Mouse (Mus musculus) neural tube, embryonic 12.5 days (tissue): ENCODE measurements around the gene Platr17. TPM values are rescaled to one million over a fixed set of nuclear protein-coding genes. Genes with fewer than 3 reads are reported as not detected.
A peak's percentile ranks its signal among the peaks of the same experiment; 100 is the strongest.
"Not testable (repeated sequence)": the region's sequence is repeated elsewhere in the genome, so short reads cannot be mapped to it uniquely, and the experiment has no call there.

Experiments
- ATAC-seq: fragments of 200-750 bp; cut with Nextera tagmentation; 2 replicates; pipeline ENCODE4 v1.8.0; 2017; ENCODE audit warnings: low read depth, mild to moderate bottlenecking, moderate TSS enrichment, moderate library complexity; ENCODE audit not compliant: low FRiP score
- H3K27ac ChIP-seq: fragments of 300-500 bp; sonication (generic); 2 replicates; pipeline ENCODE4 v1.5.1; 2016
- H3K27me3 ChIP-seq: fragments of 300-500 bp; sonication (generic); replicated peaks from 2 replicates; pipeline ENCODE4 v1.6.1; 2016; ENCODE audit warnings: mild to moderate bottlenecking
- H3K36me3 ChIP-seq: fragments of 300-500 bp; sonication (generic); 2 replicates; pipeline ENCODE4 v1.6.1; 2016; ENCODE audit warnings: mild to moderate bottlenecking
- H3K4me1 ChIP-seq: fragments of 300-500 bp; sonication (generic); 2 replicates; pipeline ENCODE4 v1.6.1; 2016
- H3K4me2 ChIP-seq: fragments of 300-500 bp; sonication (generic); replicated peaks from 2 replicates; pipeline ENCODE4 v1.6.1; 2016; ENCODE audit warnings: mild to moderate bottlenecking
- H3K4me3 ChIP-seq: fragments of 300-500 bp; sonication (generic); 2 replicates; pipeline ENCODE4 v1.5.1; 2016
- H3K9ac ChIP-seq: fragments of 300-500 bp; sonication (generic); 2 replicates; pipeline ENCODE4 v1.6.1; 2016; ENCODE audit warnings: mild to moderate bottlenecking
- H3K9me3 ChIP-seq: fragments of 300-500 bp; sonication (generic); 2 replicates; pipeline ENCODE4 v1.6.1; 2016; ENCODE audit warnings: mild to moderate bottlenecking
- WGBS: fragments of 180-500 bp; shearing (Covaris S2); methylation state at CpG from one replicate; pipeline ENCODE4 v1.1.7; 2016; 5-methylcytosine and 5-hydroxymethylcytosine counted together
- polyA plus RNA-seq: library from polyadenylated mRNA; unstranded; fragments of >200 nt; fragmentation: Nextera tagmentation; extraction: Ambion mirVana; gene quantifications from 2 replicates; pipeline ENCODE4 v1.2.1, GENCODE M21; 2016

Platr17 gene
- not detected in 2 replicates for polyA plus RNA-seq

GRCm38 (mm10) chr17:33904835-33905234 is at the start of gene Platr17:
TSS of gene Platr17 (plus strand) at chr17:33905135.
- not testable (repeated sequence) for H3K36me3 ChIP-seq

GRCm38 (mm10) chr17:33857816-33858215 is 47.1 kb upstream of the Platr17 start:
- H3K4me1 ChIP-seq: no peaks in the 10 kb centered on the region
- H3K27ac ChIP-seq: no peak overlapping the region

More at GRCm38 (mm10) chr17:33904835-33905234, at the start of gene Platr17:
- H3K4me1 ChIP-seq: peaks cover 13% of the 10 kb centered on the region
- H3K4me3 ChIP-seq, H3K4me2 ChIP-seq, H3K9me3 ChIP-seq, ATAC-seq, H3K9ac ChIP-seq, H3K27me3 ChIP-seq, H3K27ac ChIP-seq: not testable (repeated sequence)
- 23% methylated on average over 3 of the region's 4 CpGs for WGBS

GRCm38 (mm10) chr17:33865330-33866030 is 39.5 kb upstream of the Platr17 start:
- ATAC-seq: no peak
- Histone ChIP-seq H3K9ac (no peak overlapping the region), H3K4me2 (no peak overlapping the region), H3K9me3 (no peaks in the 10 kb centered on the region), H3K36me3 (no peaks in the 10 kb centered on the region), H3K27ac (no peak overlapping the region), H3K27me3 (no peaks in the 10 kb centered on the region), H3K4me3 (no peak overlapping the region), H3K4me1 (no peaks in the 10 kb centered on the region)
- WGBS: 48% methylated on average over 9 of the region's 9 CpGs

More at GRCm38 (mm10) chr17:33857816-33858215, 47.1 kb upstream of the Platr17 start:
- Histone ChIP-seq H3K4me3 (no peak overlapping the region), H3K27me3 (no peaks in the 10 kb centered on the region), H3K9me3 (0 out of 2 replicates have a peak, but pooled peaks cover 4% of the 10 kb centered on the region), H3K4me2 (no peak overlapping the region), H3K36me3 (no peaks in the 10 kb centered on the region), H3K9ac (no peak overlapping the region)
- no peak for ATAC-seq
- WGBS: 63% methylated on average over 4 of the region's 4 CpGs

DNA sequence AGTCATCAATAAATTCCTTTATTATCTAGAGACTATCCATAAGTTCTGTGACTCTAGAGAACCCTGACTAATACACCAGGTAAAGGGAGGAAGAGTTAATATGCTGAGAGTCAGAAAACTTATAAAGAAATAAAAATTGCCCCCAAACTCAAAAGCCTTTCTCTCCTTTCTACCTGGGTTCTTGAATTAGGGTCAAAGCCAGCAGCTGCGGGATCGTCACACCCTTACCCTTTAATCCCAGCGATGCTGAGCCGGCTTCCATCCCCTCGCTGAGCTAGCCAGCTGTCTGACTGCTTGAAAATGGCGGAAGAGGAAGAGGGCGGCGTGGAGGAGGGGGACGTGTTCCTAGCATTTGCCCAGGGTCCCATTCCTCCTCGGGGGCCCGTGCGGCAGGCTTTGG is 31.4 kb upstream of the Platr17 start, which contains the start of gene Gm7029:
Gm7029 (plus strand) TSS at position 301 of the 400 bp plus-strand sequence.
- 90% methylated on average over 4 of the region's 12 CpGs for WGBS
- not testable (repeated sequence) for ATAC-seq

GRCm38 (mm10) chr17:33874411-33874810 is 30.5 kb upstream of the Platr17 start:
- H3K9me3 ChIP-seq: no peaks in the 10 kb centered on the region
- WGBS: 91% methylated on average over 11 of the region's 11 CpGs

More for the DNA sequence above, 31.4 kb upstream of the Platr17 start, which contains the start of gene Gm7029:
- not testable (repeated sequence) for H3K9ac ChIP-seq, H3K4me2 ChIP-seq, H3K27ac ChIP-seq, H3K4me1 ChIP-seq, H3K9me3 ChIP-seq, H3K27me3 ChIP-seq, H3K4me3 ChIP-seq
- peaks cover 13% of the 10 kb centered on the region for H3K36me3 ChIP-seq

GRCm38 (mm10) chr17:33875797-33876196 is 29.1 kb upstream of the Platr17 start:
- not testable (repeated sequence) for H3K9me3 ChIP-seq, ATAC-seq, H3K9ac ChIP-seq, H3K4me2 ChIP-seq, H3K4me3 ChIP-seq, H3K27me3 ChIP-seq, H3K27ac ChIP-seq, H3K4me1 ChIP-seq
- WGBS: 80% methylated on average over 5 of the region's 5 CpGs
- H3K36me3 ChIP-seq: peaks cover 24% of the 10 kb centered on the region

More at GRCm38 (mm10) chr17:33874411-33874810, 30.5 kb upstream of the Platr17 start:
- Histone ChIP-seq H3K9ac (no peak overlapping the region), H3K27ac (no peak overlapping the region), H3K4me2 (no peak overlapping the region), H3K4me3 (no peak overlapping the region), H3K4me1 (no peaks in the 10 kb centered on the region), H3K27me3 (no peaks in the 10 kb centered on the region), H3K36me3 (peaks cover 17% of the 10 kb centered on the region)
- no peak for ATAC-seq

- peaks cover 41% of the 10 kb centered on the region for H3K36me3 ChIP-seq
- not testable (repeated sequence) for H3K4me1 ChIP-seq, H3K4me3 ChIP-seq, H3K27me3 ChIP-seq, ATAC-seq, H3K27ac ChIP-seq, H3K9me3 ChIP-seq, H3K4me2 ChIP-seq, H3K9ac ChIP-seq
- 95% methylated on average over 10 of the region's 11 CpGs for WGBS
Measured at GRCm38 (mm10) chr17:33884320-33884719, 20.6 kb upstream of the Platr17 start.

GRCm38 (mm10) chr17:33887802-33888201 is 17.1 kb upstream of the Platr17 start:
- H3K4me1 ChIP-seq, ATAC-seq, H3K4me3 ChIP-seq, H3K9ac ChIP-seq, H3K27me3 ChIP-seq, H3K27ac ChIP-seq, H3K9me3 ChIP-seq: not testable (repeated sequence)
- Histone ChIP-seq H3K4me2 (peak overlapping the region; percentile 16; the same call in 1 of the 2 replicates), H3K36me3 (peaks cover 20% of the 10 kb centered on the region; the same call in 1 of the 2 replicates)
- WGBS: 81% methylated on average over 2 of the region's 2 CpGs

GRCm38 (mm10) chr17:33888230-33888629 is 16.7 kb upstream of the Platr17 start:
- not testable (repeated sequence) for H3K9ac ChIP-seq, H3K27ac ChIP-seq, H3K4me1 ChIP-seq, H3K4me3 ChIP-seq, H3K9me3 ChIP-seq, ATAC-seq, H3K27me3 ChIP-seq
- H3K4me2 ChIP-seq: peak overlapping the region; percentile 16; the same call in 1 of the 2 replicates
- peaks cover 18% of the 10 kb centered on the region; the same call in 1 of the 2 replicates for H3K36me3 ChIP-seq

DNA sequence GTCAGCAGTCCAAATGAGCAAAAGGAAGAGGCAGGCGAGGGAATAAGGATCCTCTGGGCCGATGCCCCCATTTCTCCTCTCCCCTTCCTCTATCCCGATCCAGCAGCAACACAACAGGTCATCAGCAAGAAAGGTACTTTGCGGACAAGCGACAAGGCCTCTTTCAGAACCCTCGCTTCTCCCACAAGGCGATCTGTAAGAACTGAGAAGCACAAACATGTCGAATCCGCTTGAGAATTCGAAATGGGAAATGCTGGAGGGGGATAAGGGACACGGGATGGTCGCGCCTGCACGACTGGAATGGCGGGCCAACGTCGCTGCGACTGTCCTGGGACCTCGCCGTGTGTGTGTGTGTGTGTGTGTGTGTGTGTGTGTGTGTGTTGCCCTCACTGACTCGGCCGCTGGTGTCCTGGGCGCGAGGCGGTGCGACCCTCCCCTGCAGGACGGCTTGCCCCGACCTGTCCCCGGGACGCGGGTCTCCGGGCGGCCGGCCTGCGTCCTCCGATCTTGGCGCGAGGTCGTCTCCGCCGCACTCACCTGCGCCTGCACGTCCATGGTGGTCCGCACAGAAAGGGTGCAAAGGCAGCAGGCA is 14.9 kb upstream of the Platr17 start:
- not testable (repeated sequence) for H3K27ac ChIP-seq, H3K4me1 ChIP-seq, H3K36me3 ChIP-seq, H3K27me3 ChIP-seq, H3K9me3 ChIP-seq
- 1% methylated on average over 28 of the region's 44 CpGs for WGBS
- Histone ChIP-seq H3K9ac (peak overlapping the region; percentile 59), H3K4me2 (peak overlapping the region; percentile 79), H3K4me3 (peak overlapping the region; percentile 65)
- ATAC-seq: peak; percentile 63

DNA sequence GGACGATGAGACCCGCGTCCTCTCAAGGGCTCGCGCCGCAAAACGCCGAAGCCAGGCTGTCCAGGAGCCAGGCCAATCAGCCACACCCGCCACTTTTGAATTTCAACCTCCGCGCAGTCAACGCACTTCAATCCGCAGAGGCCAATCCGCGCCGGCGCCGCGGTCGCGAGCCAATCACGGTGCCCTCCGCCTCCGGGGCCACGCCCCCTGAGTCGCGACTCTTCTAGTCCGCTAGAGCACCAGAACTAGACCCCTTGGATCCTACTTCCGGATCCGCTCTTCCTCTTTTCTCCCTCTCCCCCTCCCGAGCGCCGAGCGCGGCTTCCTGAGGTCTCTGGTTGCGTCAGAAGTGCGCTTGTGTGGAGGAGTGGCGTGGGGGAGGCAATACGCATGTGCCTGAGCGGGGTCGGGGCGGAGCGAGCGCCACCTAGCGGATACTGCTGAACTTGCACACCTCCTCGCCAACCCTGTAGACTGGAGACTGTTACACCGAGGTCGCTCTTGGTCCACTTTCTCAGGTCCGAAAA is 14.3 kb upstream of the Platr17 start, which contains the start of gene Kifc1:
Kifc1 (minus strand) TSS at position 129 of the 527 bp plus-strand sequence.
- H3K9ac ChIP-seq: peak within 1 kb of the TSS; percentile 59

DNA sequence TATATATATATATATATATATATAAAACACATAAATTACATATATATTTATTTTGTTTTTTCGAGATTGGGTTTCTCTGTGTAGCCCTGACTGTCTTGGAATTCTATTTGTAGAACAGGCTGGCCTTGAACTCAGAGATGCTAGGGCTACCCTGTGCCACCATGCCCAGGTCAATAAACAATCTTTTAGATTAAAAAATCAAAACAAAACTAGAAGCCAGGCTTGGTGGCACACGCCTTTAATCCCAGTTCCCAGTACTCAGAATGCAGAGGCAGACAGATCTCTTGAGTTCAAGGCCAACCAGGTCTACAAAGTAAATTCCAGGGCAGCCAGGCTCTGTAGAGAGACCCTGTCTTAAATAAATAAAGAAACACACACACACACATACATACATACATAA is 13.6 kb upstream of the Platr17 start:
- H3K4me3 ChIP-seq: no peak overlapping the region
- H3K9me3 ChIP-seq: no peaks in the 10 kb centered on the region
- H3K4me2 ChIP-seq: no peak overlapping the region
- no peak overlapping the region for H3K9ac ChIP-seq
- peaks cover 7% of the 10 kb centered on the region for H3K4me1 ChIP-seq
- no peaks in the 10 kb centered on the region for H3K27me3 ChIP-seq
- ATAC-seq: no peak
- no peak overlapping the region for H3K27ac ChIP-seq
- WGBS: 59% methylated on average over 2 of the region's 2 CpGs
- peaks cover under 1% of the 10 kb centered on the region; the same call in 1 of the 2 replicates for H3K36me3 ChIP-seq

More for the DNA sequence above, 14.3 kb upstream of the Platr17 start, which contains the start of gene Kifc1:
- H3K27ac ChIP-seq: no peak within 1 kb of the TSS
- peaks cover 8% of the 10 kb centered on the region; the same call in 1 of the 2 replicates for H3K36me3 ChIP-seq
- H3K4me3 ChIP-seq: peak within 1 kb of the TSS; percentile 65
- WGBS: under 1% methylated on average over 49 of the region's 49 CpGs
- peak within 1 kb of the TSS; percentile 79 for H3K4me2 ChIP-seq
- peak; percentile 99 for ATAC-seq
- peaks cover 7% of the 10 kb centered on the region for H3K4me1 ChIP-seq
- H3K27me3 ChIP-seq: no peaks in the 10 kb centered on the region
- H3K9me3 ChIP-seq: no peaks in the 10 kb centered on the region
